Mouse (Mus musculus): Measurements from ENCODE around the gene Heyl. TPM values are rescaled to one million over a fixed set of nuclear protein-coding genes. Genes with fewer than 3 reads are reported as not detected.

Heyl gene
- polyA plus RNA-seq, 1 experiment from 2014 or later = 34.9 TPM

- Histone ChIP-seq H3K9ac (no peak overlapping the region), H3K4me2 (peak overlapping the region; percentile 60; the same call in 1 of the 2 replicates), H3K27ac (ENCODE audit: low read depth) (no peak overlapping the region), H3K4me3 (ENCODE audit: low read depth, low read length) (no peak overlapping the region), H3K4me1 (ENCODE audit: insufficient read depth) (no peaks in the 10 kb centered on the region), H3K9me3 (ENCODE audit: low read depth, low read length) (no peaks in the 10 kb centered on the region), H3K27me3 (ENCODE audit: insufficient read depth, low read length) (peaks cover 31% of the 10 kb centered on the region), H3K36me3 (ENCODE audit: insufficient read depth) (no peaks in the 10 kb centered on the region)
- no peak for TF ChIP-seq CTCF (IDR thresholded peaks at IDR 0.05; ENCODE audit: low read depth)
- DNase-seq = no peak
- 9% methylated on average over 8 of the region's 8 CpGs for WGBS
- no peak for ATAC-seq (ENCODE audit: insufficient read depth)
Measured at GRCm38 (mm10) chr4:123202094-123202420, 31.3 kb upstream of the Heyl start.

- Histone ChIP-seq H3K4me1 (ENCODE audit: insufficient read depth) (no peaks in the 10 kb centered on the region), H3K27ac (ENCODE audit: low read depth) (no peak overlapping the region), H3K36me3 (ENCODE audit: insufficient read depth) (no peaks in the 10 kb centered on the region), H3K4me3 (ENCODE audit: low read depth, low read length) (no peak overlapping the region), H3K4me2 (no peak overlapping the region), H3K27me3 (ENCODE audit: insufficient read depth, low read length) (peaks cover 9% of the 10 kb centered on the region; the same call in 1 of the 2 replicates), H3K9ac (no peak overlapping the region), H3K9me3 (ENCODE audit: low read depth, low read length) (no peaks in the 10 kb centered on the region)
- no peak for DNase-seq
- WGBS = 61% methylated on average over 5 of the region's 5 CpGs
- no peak for ATAC-seq (ENCODE audit: insufficient read depth)
- no peak for TF ChIP-seq CTCF (IDR thresholded peaks at IDR 0.05; ENCODE audit: low read depth)
Measured at GRCm38 (mm10) chr4:123207337-123207736, 26.0 kb upstream of the Heyl start.

GRCm38 (mm10) chr4:123210996-123211395 lies 22.4 kb upstream of the Heyl start:
- WGBS = 53% methylated on average over 8 of the region's 8 CpGs

GRCm38 (mm10) chr4:123211453-123211852 lies 21.9 kb upstream of the Heyl start:
- no peak for TF ChIP-seq CTCF (IDR thresholded peaks at IDR 0.05; ENCODE audit: low read depth)
- WGBS = 42% methylated on average over 5 of the region's 5 CpGs
- no peaks in the 10 kb centered on the region; the same call in 1 of the 2 replicates for H3K27me3 ChIP-seq (ENCODE audit: insufficient read depth, low read length)
- no peak overlapping the region for H3K9ac ChIP-seq
- H3K4me1 ChIP-seq (ENCODE audit: insufficient read depth) = no peaks in the 10 kb centered on the region
- H3K27ac ChIP-seq (ENCODE audit: low read depth) = no peak overlapping the region
- no peaks in the 10 kb centered on the region for H3K36me3 ChIP-seq (ENCODE audit: insufficient read depth)
- no peak overlapping the region for H3K4me2 ChIP-seq
- H3K9me3 ChIP-seq (ENCODE audit: low read depth, low read length) = no peaks in the 10 kb centered on the region
- no peak for ATAC-seq (ENCODE audit: insufficient read depth)
- no peak overlapping the region for H3K4me3 ChIP-seq (ENCODE audit: low read depth, low read length)
- DNase-seq = no peak

More at GRCm38 (mm10) chr4:123210996-123211395, 22.4 kb upstream of the Heyl start:
- Histone ChIP-seq H3K9me3 (ENCODE audit: low read depth, low read length) (no peaks in the 10 kb centered on the region), H3K4me2 (no peak overlapping the region), H3K27ac (ENCODE audit: low read depth) (no peak overlapping the region), H3K4me1 (ENCODE audit: insufficient read depth) (no peaks in the 10 kb centered on the region), H3K4me3 (ENCODE audit: low read depth, low read length) (no peak overlapping the region), H3K36me3 (ENCODE audit: insufficient read depth) (no peaks in the 10 kb centered on the region), H3K9ac (no peak overlapping the region), H3K27me3 (ENCODE audit: insufficient read depth, low read length) (no peaks in the 10 kb centered on the region; the same call in 1 of the 2 replicates)
- TF ChIP-seq CTCF (IDR thresholded peaks at IDR 0.05; ENCODE audit: low read depth) = no peak
- no peak for DNase-seq
- ATAC-seq (ENCODE audit: insufficient read depth) = no peak

GRCm38 (mm10) chr4:123212330-123212729 lies 21.0 kb upstream of the Heyl start:
- no peaks in the 10 kb centered on the region for H3K4me1 ChIP-seq (ENCODE audit: insufficient read depth)
- H3K27me3 ChIP-seq (ENCODE audit: insufficient read depth, low read length) = no peaks in the 10 kb centered on the region; the same call in 1 of the 2 replicates
- H3K9ac ChIP-seq = no peak overlapping the region
- no peak for ATAC-seq (ENCODE audit: insufficient read depth)
- no peak overlapping the region for H3K27ac ChIP-seq (ENCODE audit: low read depth)
- no peaks in the 10 kb centered on the region for H3K36me3 ChIP-seq (ENCODE audit: insufficient read depth)
- no peak for TF ChIP-seq CTCF (IDR thresholded peaks at IDR 0.05; ENCODE audit: low read depth)
- no peaks in the 10 kb centered on the region for H3K9me3 ChIP-seq (ENCODE audit: low read depth, low read length)
- no peak overlapping the region for H3K4me3 ChIP-seq (ENCODE audit: low read depth, low read length)
- WGBS = 37% methylated on average over 2 of the region's 2 CpGs
- H3K4me2 ChIP-seq = no peak overlapping the region
- DNase-seq = no peak

GRCm38 (mm10) chr4:123213975-123214374 lies 19.4 kb upstream of the Heyl start:
- no peak for TF ChIP-seq CTCF (IDR thresholded peaks at IDR 0.05; ENCODE audit: low read depth)
- Histone ChIP-seq H3K4me1 (ENCODE audit: insufficient read depth) (no peaks in the 10 kb centered on the region), H3K27ac (ENCODE audit: low read depth) (no peak overlapping the region), H3K4me2 (no peak overlapping the region), H3K9me3 (ENCODE audit: low read depth, low read length) (no peaks in the 10 kb centered on the region), H3K4me3 (ENCODE audit: low read depth, low read length) (no peak overlapping the region), H3K36me3 (ENCODE audit: insufficient read depth) (no peaks in the 10 kb centered on the region), H3K27me3 (ENCODE audit: insufficient read depth, low read length) (no peaks in the 10 kb centered on the region; the same call in 1 of the 2 replicates), H3K9ac (no peak overlapping the region)
- WGBS = 93% methylated on average over 9 of the region's 9 CpGs
- DNase-seq (no peak), ATAC-seq (ENCODE audit: insufficient read depth) (no peak)

- no peak for DNase-seq
- TF ChIP-seq CTCF (IDR thresholded peaks at IDR 0.05; ENCODE audit: low read depth) = no peak
- no peaks in the 10 kb centered on the region for H3K27me3 ChIP-seq (ENCODE audit: insufficient read depth, low read length)
Measured at GRCm38 (mm10) chr4:123215367-123215766, 18.0 kb upstream of the Heyl start.

GRCm38 (mm10) chr4:123216782-123217181 lies 16.6 kb upstream of the Heyl start:
- Histone ChIP-seq H3K4me2 (no peak overlapping the region), H3K27ac (ENCODE audit: low read depth) (no peak overlapping the region), H3K4me3 (ENCODE audit: low read depth, low read length) (no peak overlapping the region), H3K9ac (no peak overlapping the region), H3K27me3 (ENCODE audit: insufficient read depth, low read length) (no peaks in the 10 kb centered on the region), H3K4me1 (ENCODE audit: insufficient read depth) (no peaks in the 10 kb centered on the region), H3K36me3 (ENCODE audit: insufficient read depth) (no peaks in the 10 kb centered on the region), H3K9me3 (ENCODE audit: low read depth, low read length) (no peaks in the 10 kb centered on the region)
- DNase-seq = peak; percentile 72
- ATAC-seq (ENCODE audit: insufficient read depth) = no peak
- WGBS = 11% methylated on average over 1 of the region's 1 CpGs
- peak; percentile 90 for TF ChIP-seq CTCF (IDR thresholded peaks at IDR 0.05; ENCODE audit: low read depth)

More at GRCm38 (mm10) chr4:123215367-123215766, 18.0 kb upstream of the Heyl start:
- WGBS = 65% methylated on average over 1 of the region's 1 CpGs
- Histone ChIP-seq H3K4me3 (ENCODE audit: low read depth, low read length) (no peak overlapping the region), H3K9me3 (ENCODE audit: low read depth, low read length) (no peaks in the 10 kb centered on the region), H3K36me3 (ENCODE audit: insufficient read depth) (no peaks in the 10 kb centered on the region), H3K9ac (no peak overlapping the region), H3K4me1 (ENCODE audit: insufficient read depth) (no peaks in the 10 kb centered on the region), H3K27ac (ENCODE audit: low read depth) (no peak overlapping the region), H3K4me2 (no peak overlapping the region)
- no peak for ATAC-seq (ENCODE audit: insufficient read depth)

Measured in lung, embryonic 14.5 days (tissue).